Mouse (Mus musculus): Measurements from ENCODE around the gene Rpl23a.

The Rpl23a gene

GRCm38 (mm10) chr11:78182961-78183844, at the start of gene Rpl23a:
Gene Rpl23a (minus strand): TSS chr11:78183584.
- peak; percentile 90 to 94 for DNase-seq (ENCODE audit: low spot score in 2 of 2)

- no peak for DNase-seq (ENCODE audit: low spot score in 2 of 2)
Measured at GRCm38 (mm10) chr11:78231518-78231917, 48.1 kb upstream of the Rpl23a start.

GRCm38 (mm10) chr11:78223586-78223985, 40.2 kb upstream of the Rpl23a start:
- no peak for DNase-seq (ENCODE audit: low spot score in 2 of 2)

- DNase-seq (ENCODE audit: low spot score in 2 of 2) = no peak
Measured at GRCm38 (mm10) chr11:78215709-78216317, 32.4 kb upstream of the Rpl23a start.

- DNase-seq (ENCODE audit: low spot score in 2 of 2) = peak in 1 of 2 experiments; percentile 27
Measured at GRCm38 (mm10) chr11:78213086-78213817, 29.9 kb upstream of the Rpl23a start.

- no peak for DNase-seq (ENCODE audit: low spot score in 2 of 2)
Measured at GRCm38 (mm10) chr11:78211513-78211912, 28.1 kb upstream of the Rpl23a start.

GRCm38 (mm10) chr11:78210615-78211014, 27.2 kb upstream of the Rpl23a start:
- DNase-seq (ENCODE audit: low spot score in 2 of 2) = peak in 1 of 2 experiments; percentile 20

GRCm38 (mm10) chr11:78209886-78210285, 26.5 kb upstream of the Rpl23a start:
- no peak for DNase-seq (ENCODE audit: low spot score in 2 of 2)

- DNase-seq (ENCODE audit: low spot score in 2 of 2) = no peak
Measured at GRCm38 (mm10) chr11:78207190-78207589, 23.8 kb upstream of the Rpl23a start.

GRCm38 (mm10) chr11:78205361-78206206, 22.2 kb upstream of the Rpl23a start:
- no peak for DNase-seq (ENCODE audit: low spot score in 2 of 2)

- no peak for DNase-seq (ENCODE audit: low spot score in 2 of 2)
Measured at GRCm38 (mm10) chr11:78204287-78204686, 20.9 kb upstream of the Rpl23a start.

- DNase-seq (ENCODE audit: low spot score in 2 of 2) = no peak
Measured at GRCm38 (mm10) chr11:78202372-78202771, 19.0 kb upstream of the Rpl23a start.

GRCm38 (mm10) chr11:78195101-78195863, 11.9 kb upstream of the Rpl23a start:
- DNase-seq (ENCODE audit: low spot score in 2 of 2) = no peak

- DNase-seq (ENCODE audit: low spot score in 2 of 2) = peak; percentile 66 to 81
Measured at GRCm38 (mm10) chr11:78194411-78195100, 11.2 kb upstream of the Rpl23a start.

- DNase-seq (ENCODE audit: low spot score in 2 of 2) = no peak
Measured at GRCm38 (mm10) chr11:78193113-78193512, 9.7 kb upstream of the Rpl23a start, which contains the start of gene Proca1. Gene Proca1 (plus strand): TSS chr11:78193392.

GRCm38 (mm10) chr11:78190041-78190440, 6.7 kb upstream of the Rpl23a start:
- no peak for DNase-seq (ENCODE audit: low spot score in 2 of 2)

GRCm38 (mm10) chr11:78189234-78190040, 6.1 kb upstream of the Rpl23a start:
- peak; percentile 49 to 52 for DNase-seq (ENCODE audit: low spot score in 2 of 2)

- DNase-seq (ENCODE audit: low spot score in 2 of 2) = peak; percentile 62 to 64
Measured at GRCm38 (mm10) chr11:78188331-78189233, 5.2 kb upstream of the Rpl23a start, which contains the start of gene Rab34. Gene Rab34 (plus strand): TSS chr11:78188430.
